ENCODE assay signal across 8 mouse cellular contexts in genomic region chr7:48749298-48750163, GRCm38 (mm10). TPM values are rescaled to one million over a fixed set of nuclear protein-coding genes. Genes with fewer than 3 reads are reported as not detected.
A peak's percentile ranks its signal among the peaks of the same experiment; 100 is the strongest.
DNase-seq lines count a peak whose midpoint lies in the region; ATAC-seq lines count a peak whose summit lies in the region.

No protein-coding gene starts in this region.

- no peaks in the 10 kb centered on the region for H3K9me3 ChIP-seq in heart, embryonic 13.5 days
- H3K9me3 ChIP-seq in liver, embryonic 12.5 days (replicated peaks) = no peaks in the 10 kb centered on the region
- H3K9me3 ChIP-seq in stomach, embryonic 15.5 days = no peaks in the 10 kb centered on the region

- H3K27me3 ChIP-seq in heart, embryonic 13.5 days (replicated peaks) = peaks cover 3% of the 10 kb centered on the region; the same call in 1 of the 2 replicates
- H3K27me3 ChIP-seq in liver, embryonic 12.5 days (replicated peaks) = no peaks in the 10 kb centered on the region
- no peaks in the 10 kb centered on the region for H3K27me3 ChIP-seq in stomach, embryonic 15.5 days (replicated peaks)

- H3K9ac ChIP-seq in heart, embryonic 13.5 days = peak overlapping the region; percentile 78
- peak overlapping the region; percentile 46 for H3K9ac ChIP-seq in liver, embryonic 12.5 days
- 0 out of 2 replicates have a peak overlapping the region, but pooled peaks have one; percentile 16 for H3K9ac ChIP-seq in stomach, embryonic 15.5 days

- DNase-seq in CD4-positive, CD25-positive, alpha-beta regulatory T cell, adult 2 months (ENCODE audit: low read depth, low spot score) = peak; percentile 88
- DNase-seq in brain, embryonic 18.5 days (ENCODE audit: low read depth, low spot score) = peak; percentile 84
- peak; percentile 85 for DNase-seq in kidney, postnatal 10 days
- peak; percentile 69 to 81 for DNase-seq in natural killer cell, adult 2 months (ENCODE audit: low spot score in 2 of 2)

- peak; percentile 83 for ATAC-seq in erythroid progenitor cell, adult 5-6 weeks (replicated peaks; ENCODE audit: low FRiP score, poor library complexity, severe bottlenecking)
- peak; percentile 14; the same call in 1 of the 2 replicates for ATAC-seq in heart, embryonic 13.5 days (ENCODE audit: extremely low read depth, insufficient number of reproducible peaks, low FRiP score, low TSS enrichment)
- peak; percentile 78 for ATAC-seq in liver, embryonic 12.5 days
- peak; percentile 83 for ATAC-seq in stomach, embryonic 15.5 days (ENCODE audit: insufficient read depth, low FRiP score, low read depth)

- H3K4me3 ChIP-seq in heart, embryonic 13.5 days = peak overlapping the region; percentile 56
- peak overlapping the region; percentile 51 for H3K4me3 ChIP-seq in liver, embryonic 12.5 days
- peak overlapping the region; percentile 42 for H3K4me3 ChIP-seq in stomach, embryonic 15.5 days (replicated peaks)

- WGBS in heart, embryonic 13.5 days = 2% methylated on average over 24 of the region's 24 CpGs
- 3% methylated on average over 24 of the region's 24 CpGs for WGBS in liver, embryonic 12.5 days (ENCODE audit: insufficient replicate concordance)
- 1% methylated on average over 24 of the region's 24 CpGs for WGBS in stomach, embryonic 15.5 days

- H3K27ac ChIP-seq in heart, embryonic 13.5 days (replicated peaks) = peak overlapping the region; percentile 34; the same call in 1 of the 2 replicates
- no peak overlapping the region for H3K27ac ChIP-seq in liver, embryonic 12.5 days
- peak overlapping the region; percentile 38; the same call in 1 of the 2 replicates for H3K27ac ChIP-seq in stomach, embryonic 15.5 days

- no peaks in the 10 kb centered on the region for H3K36me3 ChIP-seq in heart, embryonic 13.5 days
- H3K36me3 ChIP-seq in liver, embryonic 12.5 days = no peaks in the 10 kb centered on the region
- H3K36me3 ChIP-seq in stomach, embryonic 15.5 days = no peaks in the 10 kb centered on the region

- H3K4me2 ChIP-seq in heart, embryonic 13.5 days = peak overlapping the region; percentile 93
- peak overlapping the region; percentile 81 for H3K4me2 ChIP-seq in liver, embryonic 12.5 days
- peak overlapping the region; percentile 87 for H3K4me2 ChIP-seq in stomach, embryonic 15.5 days

- H3K4me1 ChIP-seq in heart, embryonic 13.5 days = peaks cover 3% of the 10 kb centered on the region; the same call in 1 of the 2 replicates
- peaks cover 16% of the 10 kb centered on the region for H3K4me1 ChIP-seq in liver, embryonic 12.5 days
- H3K4me1 ChIP-seq in stomach, embryonic 15.5 days = no peaks in the 10 kb centered on the region

RNA-seq across cellular contexts. Expression of gene Zdhhc13, which starts 39.3 kb away (rescaled TPM):
- total RNA-seq in erythroid progenitor cell, adult 5-6 weeks (2015; ENCODE audit: low replicate concordance) = 10.1 and 19.7 TPM in 2 replicates
- 7.7 and 11.7 TPM in 2 replicates for total RNA-seq in erythroid progenitor cell, adult 5-6 weeks (2017; ENCODE audit: low replicate concordance)
- polyA plus RNA-seq in heart, embryonic 13.5 days (2015; fragmentation: Nextera tagmentation; extraction: Ambion mirVana) = 31.1 and 32.5 TPM in 2 replicates
- polyA plus RNA-seq in liver, embryonic 12.5 days (2016; fragmentation: Nextera tagmentation; extraction: Ambion mirVana) = 20.2 and 22.5 TPM in 2 replicates
- 34.4 and 34.5 TPM in 2 replicates for polyA plus RNA-seq in stomach, embryonic 15.5 days (2015; fragmentation: Nextera tagmentation; extraction: Ambion mirVana)

Comparison
In these comparisons a context has a peak if more than half of its experiments do, and no peak if none do; other contexts are left out.
1. ATAC-seq: peak in every context shown above with its lines; median percentile 83 in erythroid progenitor cell, adult 5-6 weeks; 83 in stomach, embryonic 15.5 days; 78 in liver, embryonic 12.5 days; 14 in heart, embryonic 13.5 days.
2. H3K9ac ChIP-seq: peak in every context shown above with its lines; median percentile 78 in heart, embryonic 13.5 days; 46 in liver, embryonic 12.5 days; 16 in stomach, embryonic 15.5 days.